Mouse (Mus musculus): ENCODE measurements around the gene Nfam1. TPM values are rescaled to one million over a fixed set of nuclear protein-coding genes. Genes with fewer than 3 reads are reported as not detected.
A peak's percentile ranks its signal among the peaks of the same experiment; 100 is the strongest.
"Not testable (repeated sequence)": the region's sequence is repeated elsewhere in the genome, so short reads cannot be mapped to it uniquely, and the experiment has no call there.

Gene Nfam1
- polyA plus RNA-seq, 1 experiment: 254 TPM

- Histone ChIP-seq H3K4me1 (ENCODE audit: control insufficient read depth, insufficient read depth, low read length) (peaks cover 2% of the 10 kb centered on the region; the same call in 1 of the 2 replicates), H3K27ac (ENCODE audit: insufficient read depth, low read depth, low read length) (no peak overlapping the region), H3K4me3 (ENCODE audit: insufficient read depth, low read length) (no peak overlapping the region)
- TF ChIP-seq CTCF (IDR thresholded peaks at IDR 0.05; ENCODE audit: low read depth, low read length) (no peak), POLR2A (IDR thresholded peaks at IDR 0.05; ENCODE audit: borderline replicate concordance, low read depth, low read length) (no peak)
Observed at GRCm38 (mm10) chr15:83057533-83057932, 24.4 kb upstream of the Nfam1 start.

DNA sequence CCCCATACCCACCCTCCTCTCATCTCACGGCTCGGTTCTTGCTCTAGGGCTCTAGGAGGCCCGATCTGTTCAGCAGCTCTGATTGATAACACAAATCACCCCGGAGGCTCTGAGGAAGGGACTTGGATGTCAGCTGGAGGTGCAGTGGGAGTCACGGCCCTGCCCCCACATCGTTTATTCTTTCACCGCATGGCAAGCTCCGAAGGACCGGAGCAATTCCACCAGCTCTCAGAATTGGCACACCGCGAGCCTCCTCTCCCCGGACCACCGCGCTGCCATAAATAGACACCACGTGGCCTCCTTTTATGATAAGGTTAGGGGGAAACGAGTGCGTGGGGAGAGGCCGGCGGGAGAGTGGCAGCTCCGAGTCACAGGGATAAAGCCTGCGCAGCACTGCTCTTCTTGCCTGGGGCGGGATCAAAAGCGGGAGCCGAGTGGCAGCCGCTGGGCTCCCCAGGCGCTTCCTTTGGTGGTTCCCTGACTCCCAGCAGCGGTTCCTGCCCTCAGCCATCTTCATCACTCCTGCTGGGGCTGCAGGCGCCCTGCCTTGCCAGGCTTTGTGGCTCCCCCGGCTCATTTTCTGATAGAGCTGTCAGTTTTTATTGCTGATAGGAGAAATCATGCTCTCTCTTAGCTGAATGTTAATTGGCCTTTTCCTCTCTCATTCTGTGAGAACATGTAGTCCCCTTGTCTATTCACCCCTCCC is 23.4 kb upstream of the Nfam1 start:
- no peak for TF ChIP-seq POLR2A (IDR thresholded peaks at IDR 0.05; ENCODE audit: borderline replicate concordance, low read depth, low read length)
- TF ChIP-seq CTCF (IDR thresholded peaks at IDR 0.05; ENCODE audit: low read depth, low read length): no peak
- no peak overlapping the region for H3K27ac ChIP-seq (ENCODE audit: insufficient read depth, low read depth, low read length)
- H3K4me1 ChIP-seq (ENCODE audit: control insufficient read depth, insufficient read depth, low read length): peaks cover 2% of the 10 kb centered on the region; the same call in 1 of the 2 replicates
- peak overlapping the region; percentile 55 for H3K4me3 ChIP-seq (ENCODE audit: insufficient read depth, low read length)

- TF ChIP-seq POLR2A (IDR thresholded peaks at IDR 0.05; ENCODE audit: borderline replicate concordance, low read depth, low read length) (no peak), CTCF (IDR thresholded peaks at IDR 0.05; ENCODE audit: low read depth, low read length) (no peak)
- Histone ChIP-seq H3K4me1 (ENCODE audit: control insufficient read depth, insufficient read depth, low read length) (peaks cover 2% of the 10 kb centered on the region; the same call in 1 of the 2 replicates), H3K4me3 (ENCODE audit: insufficient read depth, low read length) (no peak overlapping the region), H3K27ac (ENCODE audit: insufficient read depth, low read depth, low read length) (no peak overlapping the region)
Observed at GRCm38 (mm10) chr15:83055569-83055968, 22.5 kb upstream of the Nfam1 start.

DNA sequence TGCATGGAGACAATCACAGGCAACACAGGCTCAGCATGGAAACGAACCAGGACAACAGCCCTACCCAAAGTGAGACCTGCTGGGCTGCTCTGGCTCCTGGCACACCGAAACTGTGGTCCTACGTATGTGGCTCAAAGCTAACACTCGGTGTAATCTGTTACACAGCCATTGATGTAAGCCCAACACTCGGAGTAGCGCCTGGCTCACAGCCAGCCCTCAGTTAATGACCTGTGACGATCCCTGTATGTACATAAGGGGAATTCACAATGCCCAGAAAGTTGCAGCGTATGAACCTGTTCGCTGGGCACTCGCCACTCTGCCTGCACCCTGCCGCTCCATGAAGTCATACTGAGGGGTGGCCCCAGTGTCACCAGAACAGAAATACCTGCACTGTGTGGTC is 20.2 kb upstream of the Nfam1 start:
- TF ChIP-seq POLR2A (IDR thresholded peaks at IDR 0.05; ENCODE audit: borderline replicate concordance, low read depth, low read length): no peak
- no peak for TF ChIP-seq CTCF (IDR thresholded peaks at IDR 0.05; ENCODE audit: low read depth, low read length)
- Histone ChIP-seq H3K27ac (ENCODE audit: insufficient read depth, low read depth, low read length) (no peak overlapping the region), H3K4me3 (ENCODE audit: insufficient read depth, low read length) (no peak overlapping the region), H3K4me1 (ENCODE audit: control insufficient read depth, insufficient read depth, low read length) (no peaks in the 10 kb centered on the region; the same call in 1 of the 2 replicates)

DNA sequence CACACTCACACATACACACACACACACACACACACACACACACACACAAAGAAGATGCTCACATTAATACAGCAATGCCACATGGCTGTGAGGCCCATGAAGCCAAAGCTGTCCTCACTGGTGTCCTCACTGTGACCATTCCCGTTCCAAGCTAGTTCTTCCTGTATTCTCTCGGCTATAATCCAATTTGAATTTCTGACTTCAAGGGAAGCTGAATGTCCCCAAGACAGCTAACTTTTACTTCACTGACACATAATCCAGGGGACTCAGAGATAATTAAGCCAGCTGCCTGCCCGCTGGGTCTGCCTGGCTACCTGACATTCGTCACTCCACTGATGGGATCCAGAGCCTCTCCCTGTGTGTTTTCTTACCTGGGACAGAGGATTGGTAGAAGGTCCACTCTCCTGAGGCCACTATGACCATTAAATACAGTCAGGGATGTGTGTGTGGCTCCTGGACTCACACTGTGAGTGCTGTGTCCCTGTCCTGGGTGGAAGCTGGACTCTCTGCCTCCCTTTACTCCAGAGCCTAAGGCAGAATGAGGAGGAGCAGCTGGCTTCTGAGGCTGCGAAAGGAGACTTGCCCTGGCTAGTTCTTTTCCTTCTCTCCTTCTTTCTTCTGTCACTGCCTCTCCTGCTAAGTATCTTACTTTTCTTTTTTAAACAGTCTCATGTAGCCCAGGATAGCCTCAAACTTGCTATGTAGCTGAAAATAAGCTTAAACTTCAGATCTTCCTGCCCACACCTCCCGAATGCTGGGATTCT is 19.4 kb upstream of the Nfam1 start:
- TF ChIP-seq POLR2A (IDR thresholded peaks at IDR 0.05; ENCODE audit: borderline replicate concordance, low read depth, low read length) (no peak), CTCF (IDR thresholded peaks at IDR 0.05; ENCODE audit: low read depth, low read length) (no peak)

DNA sequence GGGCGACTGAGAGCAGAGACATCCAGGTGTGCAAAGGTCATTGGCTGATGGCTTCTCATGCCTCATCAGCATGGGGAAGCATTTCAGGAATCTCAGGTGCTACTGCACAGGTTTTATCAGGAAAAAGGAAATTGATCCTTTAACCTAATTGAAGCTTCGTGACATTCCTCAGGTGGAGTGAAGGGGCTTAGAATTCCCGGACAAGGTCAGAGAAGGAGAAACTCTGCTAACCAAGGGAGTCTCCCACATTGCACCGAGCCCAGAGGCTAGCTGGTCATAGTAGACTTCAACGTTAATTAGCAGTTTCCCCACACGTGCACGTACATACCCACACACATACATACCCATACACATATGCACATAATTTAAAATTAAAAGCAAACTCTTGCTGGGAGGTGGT is 13.6 kb upstream of the Nfam1 start:
- Histone ChIP-seq H3K4me3 (ENCODE audit: insufficient read depth, low read length) (no peak overlapping the region), H3K27ac (ENCODE audit: insufficient read depth, low read depth, low read length) (no peak overlapping the region), H3K4me1 (ENCODE audit: control insufficient read depth, insufficient read depth, low read length) (no peaks in the 10 kb centered on the region; the same call in 1 of the 2 replicates)
- TF ChIP-seq CTCF (IDR thresholded peaks at IDR 0.05; ENCODE audit: low read depth, low read length): no peak

More for the DNA sequence above, 19.4 kb upstream of the Nfam1 start:
- no peaks in the 10 kb centered on the region; the same call in 1 of the 2 replicates for H3K4me1 ChIP-seq (ENCODE audit: control insufficient read depth, insufficient read depth, low read length)
- H3K27ac ChIP-seq (ENCODE audit: insufficient read depth, low read depth, low read length): no peak overlapping the region
- H3K4me3 ChIP-seq (ENCODE audit: insufficient read depth, low read length): no peak overlapping the region

- H3K27ac ChIP-seq (ENCODE audit: insufficient read depth, low read depth, low read length): no peak overlapping the region
- no peaks in the 10 kb centered on the region; the same call in 1 of the 2 replicates for H3K4me1 ChIP-seq (ENCODE audit: control insufficient read depth, insufficient read depth, low read length)
- no peak for TF ChIP-seq POLR2A (IDR thresholded peaks at IDR 0.05; ENCODE audit: borderline replicate concordance, low read depth, low read length)
- peak; percentile 37 for TF ChIP-seq CTCF (IDR thresholded peaks at IDR 0.05; ENCODE audit: low read depth, low read length)
- H3K4me3 ChIP-seq (ENCODE audit: insufficient read depth, low read length): no peak overlapping the region
Observed at GRCm38 (mm10) chr15:83046308-83046707, 13.2 kb upstream of the Nfam1 start.

GRCm38 (mm10) chr15:83045565-83045964 is 12.5 kb upstream of the Nfam1 start:
- H3K27ac ChIP-seq (ENCODE audit: insufficient read depth, low read depth, low read length); H3K4me1 ChIP-seq (ENCODE audit: control insufficient read depth, insufficient read depth, low read length); H3K4me3 ChIP-seq (ENCODE audit: insufficient read depth, low read length): not testable (repeated sequence)

GRCm38 (mm10) chr15:83043362-83043708 is 10.2 kb upstream of the Nfam1 start:
- no peak overlapping the region for H3K4me3 ChIP-seq (ENCODE audit: insufficient read depth, low read length)
- H3K4me1 ChIP-seq (ENCODE audit: control insufficient read depth, insufficient read depth, low read length): peaks cover 20% of the 10 kb centered on the region
- no peak overlapping the region for H3K27ac ChIP-seq (ENCODE audit: insufficient read depth, low read depth, low read length)
- TF ChIP-seq POLR2A (IDR thresholded peaks at IDR 0.05; ENCODE audit: borderline replicate concordance, low read depth, low read length): no peak
- TF ChIP-seq CTCF (IDR thresholded peaks at IDR 0.05; ENCODE audit: low read depth, low read length): no peak

- Histone ChIP-seq H3K27ac (ENCODE audit: insufficient read depth, low read depth, low read length) (no peak overlapping the region), H3K4me1 (ENCODE audit: control insufficient read depth, insufficient read depth, low read length) (peaks cover 25% of the 10 kb centered on the region), H3K4me3 (ENCODE audit: insufficient read depth, low read length) (no peak overlapping the region)
- no peak for TF ChIP-seq CTCF (IDR thresholded peaks at IDR 0.05; ENCODE audit: low read depth, low read length)
- TF ChIP-seq POLR2A (IDR thresholded peaks at IDR 0.05; ENCODE audit: borderline replicate concordance, low read depth, low read length): no peak
Observed at GRCm38 (mm10) chr15:83042655-83043361, 9.7 kb upstream of the Nfam1 start.

All from bone marrow macrophage, adult 2 months (primary cell).